Comparison of ENCODE assay signal across 7 mouse cellular contexts in genomic region chr17:32285138-32285670, GRCm38 (mm10). TPM values are rescaled to one million over a fixed set of nuclear protein-coding genes. Genes with fewer than 3 reads are reported as not detected.
DNase-seq lines count a peak whose midpoint lies in the region; ATAC-seq and TF ChIP-seq lines count a peak whose summit lies in the region.

No protein-coding gene starts in this region.

- peak overlapping the region; percentile 98 for H3K9ac ChIP-seq in forebrain, embryonic 12.5 days
- peak overlapping the region; percentile 96 for H3K9ac ChIP-seq in liver, embryonic 11.5 days (ENCODE audit: low read depth, low read length)

- TF ChIP-seq CTCF in testis, adult 2 months (IDR thresholded peaks at IDR 0.05; ENCODE audit: control insufficient read depth, insufficient read depth, insufficient replicate concordance, low read depth, low read length) = no peak

- DNase-seq in testis, postnatal 10 days (ENCODE audit: low spot score) = no peak
- DNase-seq in liver, embryonic 11.5 days (ENCODE audit: low spot score) = no peak
- peak; percentile 11 for DNase-seq in yolk sac, embryonic 10.5 days (ENCODE audit: low spot score)
- DNase-seq in urinary bladder, postnatal 25 days (ENCODE audit: low spot score) = no peak
- DNase-seq in urinary bladder, adult 2 months (ENCODE audit: low spot score) = no peak

- TF ChIP-seq POLR2A in testis, adult 2 months (IDR thresholded peaks at IDR 0.05; ENCODE audit: control insufficient read depth, low read depth, low read length) = no peak

- peak overlapping the region; percentile 91 for H3K4me2 ChIP-seq in forebrain, embryonic 12.5 days
- peak overlapping the region; percentile 71 for H3K4me2 ChIP-seq in liver, embryonic 11.5 days

- H3K27me3 ChIP-seq in testis, adult 2 months (ENCODE audit: control insufficient read depth, insufficient read depth, low read length) = no peaks in the 10 kb centered on the region
- no peaks in the 10 kb centered on the region for H3K27me3 ChIP-seq in forebrain, embryonic 12.5 days
- H3K27me3 ChIP-seq in liver, embryonic 11.5 days (replicated peaks; ENCODE audit: control insufficient read depth, insufficient read depth, low read length) = no peaks in the 10 kb centered on the region

- H3K4me3 ChIP-seq in testis, adult 2 months (ENCODE audit: control insufficient read depth, low read depth, low read length) = peak overlapping the region; percentile 99
- peak overlapping the region; percentile 98 for H3K4me3 ChIP-seq in forebrain, embryonic 12.5 days (replicated peaks)
- H3K4me3 ChIP-seq in liver, embryonic 11.5 days (ENCODE audit: low read depth, low read length) = peak overlapping the region; percentile 92

- peaks cover 5% of the 10 kb centered on the region for H3K4me1 ChIP-seq in testis, adult 2 months (ENCODE audit: control insufficient read depth, insufficient read depth, low read length)
- H3K4me1 ChIP-seq in forebrain, embryonic 12.5 days = peaks cover 36% of the 10 kb centered on the region
- peaks cover 11% of the 10 kb centered on the region for H3K4me1 ChIP-seq in liver, embryonic 11.5 days (replicated peaks; ENCODE audit: control insufficient read depth, insufficient read depth, low read length)

- no peaks in the 10 kb centered on the region for H3K9me3 ChIP-seq in forebrain, embryonic 12.5 days
- no peaks in the 10 kb centered on the region for H3K9me3 ChIP-seq in liver, embryonic 11.5 days (ENCODE audit: control insufficient read depth, low read length)

- peak overlapping the region; percentile 90 for H3K27ac ChIP-seq in testis, adult 2 months (ENCODE audit: control insufficient read depth, insufficient read depth, low read depth, low read length)
- H3K27ac ChIP-seq in forebrain, embryonic 12.5 days = peak overlapping the region; percentile 100
- peak overlapping the region; percentile 98 for H3K27ac ChIP-seq in liver, embryonic 11.5 days (ENCODE audit: low read depth, low read length)

- WGBS in forebrain, embryonic 12.5 days = 60% methylated on average over 6 of the region's 6 CpGs
- WGBS in liver, embryonic 11.5 days = 39% methylated on average over 6 of the region's 6 CpGs

- no peaks in the 10 kb centered on the region for H3K36me3 ChIP-seq in testis, adult 2 months (ENCODE audit: control insufficient read depth, insufficient read depth, low read length)
- no peaks in the 10 kb centered on the region for H3K36me3 ChIP-seq in forebrain, embryonic 12.5 days (replicated peaks)
- 0 out of 2 replicates have a peak, but pooled peaks cover 2% of the 10 kb centered on the region for H3K36me3 ChIP-seq in liver, embryonic 11.5 days (ENCODE audit: control insufficient read depth, insufficient read depth, low read length)

- ATAC-seq in forebrain, embryonic 12.5 days (ENCODE audit: low FRiP score) = no peak
- no peak for ATAC-seq in liver, embryonic 11.5 days (replicated peaks; ENCODE audit: low FRiP score)

RNA-seq across cellular contexts. Expression of gene Brd4, which starts 0.7 kb away (rescaled TPM):
- 17.3 and 17.6 TPM in 2 replicates for polyA plus RNA-seq in testis, adult 2 months (2012; rRNA removed)
- 103 and 112 TPM in 2 replicates for polyA plus RNA-seq in forebrain, embryonic 12.5 days (2016; fragmentation: Nextera tagmentation; extraction: Ambion mirVana)
- polyA plus RNA-seq in liver, embryonic 11.5 days (2014; fragmentation: Nextera tagmentation; extraction: Ambion mirVana) = 84.6 and 97.6 TPM in 2 replicates
- 17.6 and 43.9 TPM in 2 replicates for polyA plus RNA-seq in urinary bladder, adult 2 months (2012; rRNA removed)

RNA-seq across cellular contexts. Expression of gene Akap8, which starts 35.8 kb away (rescaled TPM):
- 39.3 and 43.5 TPM in 2 replicates for polyA plus RNA-seq in testis, adult 2 months (2012; rRNA removed)
- polyA plus RNA-seq in forebrain, embryonic 12.5 days (2016; fragmentation: Nextera tagmentation; extraction: Ambion mirVana) = 143 and 145 TPM in 2 replicates
- 54.9 and 60.9 TPM in 2 replicates for polyA plus RNA-seq in liver, embryonic 11.5 days (2014; fragmentation: Nextera tagmentation; extraction: Ambion mirVana)
- 70.9 and 76.2 TPM in 2 replicates for polyA plus RNA-seq in urinary bladder, adult 2 months (2012; rRNA removed)
